In the genomic region with DNA sequence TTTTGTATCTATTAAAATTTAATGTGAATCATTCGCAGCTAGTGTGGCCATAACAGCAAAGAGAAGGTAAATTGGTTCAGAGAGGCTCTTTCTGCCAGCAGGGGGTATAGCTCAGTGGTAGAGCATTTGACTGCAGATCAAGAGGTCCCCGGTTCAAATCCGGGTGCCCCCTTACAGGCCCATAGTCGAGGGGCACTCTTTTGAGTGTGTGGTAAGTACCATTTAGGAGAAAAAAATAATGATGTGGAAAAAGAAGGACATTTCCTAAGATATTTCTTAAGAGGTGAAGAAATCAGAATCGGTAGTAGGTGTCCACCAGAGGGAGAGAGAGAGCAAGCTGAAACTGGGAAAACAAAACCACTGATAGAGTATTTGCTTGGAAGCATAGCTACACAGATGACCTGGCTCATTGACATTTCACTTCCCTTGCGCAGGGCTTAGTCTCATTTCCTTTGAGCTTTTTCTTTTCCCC, we compare ENCODE assay signal across 1 mouse cellular context.
TF ChIP-seq lines count a peak whose summit lies in the region.

No protein-coding gene starts in this region.

TF ChIP-seq in CH12.LX, 34 proteins besides CTCF, POLR2A, EP300 and RAD21:
- TF ChIP-seq SMC3 (IDR thresholded peaks at IDR 0.05; ENCODE audit: low read depth, low read length): peak; percentile 35; the same call in 1 of the 2 replicates
- no peak for TF ChIP-seq HCFC1 (IDR thresholded peaks at IDR 0.05; ENCODE audit: low read depth, low read length)
- TF ChIP-seq MYC (IDR thresholded peaks at IDR 0.05; ENCODE audit: low read depth, low read length): no peak
- no peak for TF ChIP-seq NRF1 (IDR thresholded peaks at IDR 0.05; ENCODE audit: low read depth, low read length)
- TF ChIP-seq MEF2A (IDR thresholded peaks at IDR 0.05; ENCODE audit: borderline replicate concordance, low read depth, low read length): no peak
- TF ChIP-seq ZNF384 (IDR thresholded peaks at IDR 0.05; ENCODE audit: low read depth, low read length): peak; percentile 65
- peak; percentile 91 for TF ChIP-seq MAFK (IDR thresholded peaks at IDR 0.05; ENCODE audit: insufficient replicate concordance, low read length)
- TF ChIP-seq TBP (conservative IDR thresholded peaks at IDR 0.05; ENCODE audit: low read depth, low read length): peak; percentile 99
- TF ChIP-seq BHLHE40 (IDR thresholded peaks at IDR 0.05; ENCODE audit: low read depth, low read length): no peak
- no peak for TF ChIP-seq USF1 (IDR thresholded peaks at IDR 0.05; ENCODE audit: low read depth, low read length)
- TF ChIP-seq TCF12 (IDR thresholded peaks at IDR 0.05; ENCODE audit: low read depth, low read length): no peak
- no peak for TF ChIP-seq E2F4 (IDR thresholded peaks at IDR 0.05; ENCODE audit: insufficient replicate concordance, low read depth, low read length)
- no peak for TF ChIP-seq SIN3A (IDR thresholded peaks at IDR 0.05; ENCODE audit: low read length)
- peak; percentile 92 for TF ChIP-seq ELF1 (IDR thresholded peaks at IDR 0.05; ENCODE audit: low read depth, low read length)
- 0 out of 2 replicates have a peak, but pooled peaks have one; percentile 55 for TF ChIP-seq IRF4 (IDR thresholded peaks at IDR 0.05; ENCODE audit: low read depth, low read length)
TF ChIP-seq in CH12.LX: peak in this region for 6.
